Mouse (Mus musculus) neural tube, embryonic 13.5 days (tissue): ENCODE measurements around the gene Narfl. TPM values are rescaled to one million over a fixed set of nuclear protein-coding genes. Genes with fewer than 3 reads are reported as not detected.
"Not testable (repeated sequence)": the region's sequence is repeated elsewhere in the genome, so short reads cannot be mapped to it uniquely, and the experiment has no call there.

Experiments used
- ATAC-seq: fragments of 200-750 bp; cut with Nextera tagmentation; 2 replicates; pipeline ENCODE4 v1.8.0; 2017; ENCODE audit warnings: low read depth, mild to moderate bottlenecking, moderate TSS enrichment, moderate library complexity
- H3K27ac ChIP-seq: fragments of 300-500 bp; sonication (generic); replicated peaks from 2 replicates; pipeline ENCODE4 v1.5.1; 2015; ENCODE audit warnings: moderate library complexity, mild to moderate bottlenecking, inconsistent platforms
- H3K27me3 ChIP-seq: fragments of 300-500 bp; sonication (generic); 2 replicates; pipeline ENCODE4 v1.6.1; 2015; ENCODE audit warnings: mild to moderate bottlenecking, inconsistent platforms
- H3K36me3 ChIP-seq: fragments of 300-500 bp; sonication (generic); 2 replicates; pipeline ENCODE4 v1.6.1; 2015; ENCODE audit warnings: mild to moderate bottlenecking, inconsistent platforms
- H3K4me1 ChIP-seq: fragments of 300-500 bp; sonication (generic); replicated peaks from 2 replicates; pipeline ENCODE4 v1.6.1; 2015; ENCODE audit warnings: inconsistent platforms
- H3K4me2 ChIP-seq: fragments of 300-500 bp; sonication (generic); 2 replicates; pipeline ENCODE4 v1.6.1; 2015; ENCODE audit warnings: inconsistent platforms, mild to moderate bottlenecking, moderate library complexity
- H3K4me3 ChIP-seq: fragments of 300-500 bp; sonication (generic); 2 replicates; pipeline ENCODE4 v1.5.1; 2015; ENCODE audit warnings: mild to moderate bottlenecking, inconsistent platforms
- H3K9ac ChIP-seq: fragments of 300-500 bp; sonication (generic); 2 replicates; pipeline ENCODE4 v1.6.1; 2015; ENCODE audit warnings: moderate library complexity, mild to moderate bottlenecking, inconsistent platforms
- H3K9me3 ChIP-seq: fragments of 300-500 bp; sonication (generic); 2 replicates; pipeline ENCODE4 v1.6.1; 2016; ENCODE audit warnings: inconsistent platforms
- WGBS: fragments of 180-500 bp; shearing (Covaris S2); methylation state at CpG from one replicate; pipeline ENCODE4 v1.1.7; 2015; 5-methylcytosine and 5-hydroxymethylcytosine counted together
- polyA plus RNA-seq: library from polyadenylated mRNA; unstranded; fragments of >200 nt; fragmentation: Nextera tagmentation; extraction: Ambion mirVana; gene quantifications from 2 replicates; pipeline ENCODE4 v1.2.1, GENCODE M21; 2015

Narfl gene
- 26.4 and 26.6 TPM in 2 replicates for polyA plus RNA-seq

GRCm38 (mm10) chr17:25773549-25774120 lies at the start of gene Narfl:
Gene Narfl, plus strand, starts transcription at chr17:25773776.
- Histone ChIP-seq H3K4me1 (peaks cover 13% of the 10 kb centered on the region), H3K4me2 (peak within 1 kb of the TSS; percentile 88), H3K27me3 (peaks cover 12% of the 10 kb centered on the region), H3K9ac (peak within 1 kb of the TSS; percentile 88), H3K4me3 (peak within 1 kb of the TSS; percentile 80), H3K36me3 (peaks cover 5% of the 10 kb centered on the region), H3K9me3 (no peaks in the 10 kb centered on the region), H3K27ac (no peak within 1 kb of the TSS)
- ATAC-seq: peak; percentile 87
- WGBS: under 1% methylated on average over 37 of the region's 37 CpGs

GRCm38 (mm10) chr17:25723919-25724318 lies 49.7 kb upstream of the Narfl start:
- H3K27me3 ChIP-seq: no peaks in the 10 kb centered on the region
- no peak for ATAC-seq
- H3K27ac ChIP-seq: no peak overlapping the region
- 80% methylated on average over 7 of the region's 7 CpGs for WGBS
- H3K9me3 ChIP-seq: no peaks in the 10 kb centered on the region
- peaks cover 22% of the 10 kb centered on the region for H3K4me1 ChIP-seq
- H3K4me2 ChIP-seq: no peak overlapping the region
- H3K36me3 ChIP-seq: 0 out of 2 replicates have a peak, but pooled peaks cover 5% of the 10 kb centered on the region
- H3K4me3 ChIP-seq: no peak overlapping the region
- no peak overlapping the region for H3K9ac ChIP-seq

DNA sequence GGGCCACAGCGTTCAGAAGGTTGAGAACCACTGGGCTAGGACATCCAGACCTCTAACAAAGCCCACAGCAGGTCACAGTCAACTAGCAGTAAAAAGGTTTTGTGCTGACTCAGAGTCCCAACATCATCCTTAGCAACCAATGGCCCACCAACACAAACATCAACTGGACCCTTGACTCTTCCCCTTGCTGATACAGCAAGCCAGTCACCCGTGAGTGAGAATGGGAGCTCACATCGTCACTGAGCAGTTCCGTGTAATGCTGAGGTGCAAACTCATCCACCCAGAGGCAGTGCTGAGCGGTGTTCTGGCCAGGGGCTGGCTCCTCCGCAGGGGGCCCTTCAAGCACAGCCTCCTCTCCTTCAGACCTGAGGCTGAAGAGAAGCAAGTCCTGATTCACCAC lies 48.3 kb upstream of the Narfl start:
- no peak overlapping the region for H3K4me3 ChIP-seq
- H3K9ac ChIP-seq: no peak overlapping the region
- no peak for ATAC-seq
- no peaks in the 10 kb centered on the region for H3K9me3 ChIP-seq
- H3K4me2 ChIP-seq: no peak overlapping the region
- 77% methylated on average over 6 of the region's 6 CpGs for WGBS
- peaks cover 8% of the 10 kb centered on the region for H3K36me3 ChIP-seq
- H3K4me1 ChIP-seq: peaks cover 22% of the 10 kb centered on the region
- H3K27me3 ChIP-seq: no peaks in the 10 kb centered on the region
- no peak overlapping the region for H3K27ac ChIP-seq

DNA sequence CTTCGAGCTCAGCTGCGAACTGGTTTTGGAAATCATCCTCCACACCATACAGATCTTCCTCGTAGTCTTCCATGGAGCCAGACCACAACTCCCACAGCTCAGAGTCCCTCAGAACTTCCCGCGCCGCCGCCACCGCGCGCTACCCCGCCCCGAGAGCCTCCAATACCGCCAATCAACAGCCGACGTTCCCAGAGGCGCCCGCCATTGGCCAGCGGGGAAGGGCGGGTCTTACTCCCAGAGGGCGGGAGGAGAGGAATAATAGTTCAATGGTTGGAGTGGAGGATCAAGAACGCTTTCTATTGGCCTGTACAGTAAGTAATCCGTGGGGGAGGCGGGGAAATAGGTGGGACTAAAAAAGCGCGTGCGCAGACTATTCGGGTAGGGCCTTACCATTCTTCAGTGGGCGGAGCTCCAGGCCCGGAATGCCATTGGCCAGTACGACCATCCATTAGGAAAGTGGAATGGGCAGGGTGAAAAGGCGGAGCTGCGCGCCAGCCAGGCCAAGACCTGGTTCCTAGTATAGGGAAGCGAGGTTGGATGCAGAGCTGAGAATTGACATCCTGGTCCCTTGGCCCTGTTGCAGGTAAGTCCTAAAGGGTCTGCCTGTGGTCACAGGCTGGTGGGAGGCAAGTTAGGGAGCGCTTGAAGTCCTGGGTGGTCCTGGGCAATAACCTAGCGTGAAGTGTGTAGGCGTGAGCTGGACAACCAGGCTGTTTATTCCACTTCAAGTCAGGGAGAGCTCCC lies 46.1 kb upstream of the Narfl start, which contains the start of the genes Chtf18 and Rpusd1:
Gene Chtf18 (minus strand): TSS at position 155 of the 744 bp plus-strand sequence.
Gene Rpusd1 (plus strand): TSS at position 406 of the 744 bp plus-strand sequence.
- peak within 1 kb of the TSS; percentile 58 for H3K4me3 ChIP-seq
- peak within 1 kb of the TSS; percentile 88 for H3K4me2 ChIP-seq
- H3K27ac ChIP-seq: no peak within 1 kb of the TSS
- no peaks in the 10 kb centered on the region for H3K27me3 ChIP-seq
- peak; percentile 98 for ATAC-seq
- under 1% methylated on average over 37 of the region's 37 CpGs for WGBS
- peak within 1 kb of the TSS; percentile 87 for H3K9ac ChIP-seq
- no peaks in the 10 kb centered on the region for H3K9me3 ChIP-seq
- H3K36me3 ChIP-seq: peaks cover 13% of the 10 kb centered on the region
- H3K4me1 ChIP-seq: peaks cover 25% of the 10 kb centered on the region

DNA sequence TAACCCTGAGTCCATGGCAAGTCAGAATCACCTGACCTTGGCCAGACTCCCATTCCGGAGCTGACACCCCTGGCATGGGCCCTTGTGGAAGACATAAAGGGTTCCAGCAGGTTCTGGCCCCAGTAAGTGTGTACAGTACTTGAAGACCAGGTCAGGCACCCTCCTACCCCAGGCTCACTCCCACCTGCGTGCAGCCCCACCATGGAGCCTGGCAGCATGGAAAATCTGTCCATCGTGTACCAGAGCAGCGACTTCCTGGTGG lies 45.6 kb upstream of the Narfl start:
- Histone ChIP-seq H3K9ac (peak overlapping the region; percentile 87), H3K4me1 (peaks cover 25% of the 10 kb centered on the region), H3K27me3 (no peaks in the 10 kb centered on the region), H3K27ac (no peak overlapping the region), H3K4me2 (peak overlapping the region; percentile 88), H3K4me3 (peak overlapping the region; percentile 58), H3K36me3 (peaks cover 12% of the 10 kb centered on the region), H3K9me3 (no peaks in the 10 kb centered on the region)
- WGBS: 28% methylated on average over 4 of the region's 4 CpGs
- ATAC-seq: peak; percentile 4; the same call in 1 of the 2 replicates

DNA sequence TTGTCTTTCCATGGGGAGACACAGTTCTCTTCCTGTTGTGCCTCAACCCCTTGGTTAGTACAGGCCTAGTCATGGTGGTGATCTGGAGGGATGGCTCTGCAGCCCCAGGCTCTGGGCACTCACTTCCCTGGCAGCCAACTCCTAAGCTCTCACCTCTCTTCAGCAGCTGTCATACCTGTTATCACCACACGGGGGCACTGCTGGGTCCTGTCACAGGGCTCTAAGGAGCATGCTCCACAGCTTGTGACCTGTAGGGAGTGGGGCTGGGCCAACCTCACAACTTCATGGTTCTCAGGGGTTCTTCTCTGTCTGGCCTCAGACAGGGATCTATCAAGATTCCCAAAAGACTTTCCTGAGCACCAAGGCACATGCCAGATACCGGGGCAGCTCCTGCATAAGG lies 41.5 kb upstream of the Narfl start:
- Histone ChIP-seq H3K9ac (no peak overlapping the region), H3K27me3 (no peaks in the 10 kb centered on the region), H3K27ac (no peak overlapping the region), H3K4me2 (no peak overlapping the region), H3K9me3 (no peaks in the 10 kb centered on the region), H3K36me3 (peaks cover 12% of the 10 kb centered on the region), H3K4me3 (no peak overlapping the region), H3K4me1 (peaks cover 14% of the 10 kb centered on the region)
- no peak for ATAC-seq
- 14% methylated on average over 2 of the region's 2 CpGs for WGBS

GRCm38 (mm10) chr17:25735246-25735645 lies 38.3 kb upstream of the Narfl start:
- Histone ChIP-seq H3K4me2 (no peak overlapping the region), H3K9ac (no peak overlapping the region), H3K9me3 (no peaks in the 10 kb centered on the region), H3K27ac (no peak overlapping the region), H3K27me3 (no peaks in the 10 kb centered on the region), H3K4me3 (no peak overlapping the region), H3K36me3 (peaks cover 10% of the 10 kb centered on the region), H3K4me1 (0 out of 2 replicates have a peak, but pooled peaks cover 3% of the 10 kb centered on the region)
- 86% methylated on average over 5 of the region's 5 CpGs for WGBS
- ATAC-seq: no peak

DNA sequence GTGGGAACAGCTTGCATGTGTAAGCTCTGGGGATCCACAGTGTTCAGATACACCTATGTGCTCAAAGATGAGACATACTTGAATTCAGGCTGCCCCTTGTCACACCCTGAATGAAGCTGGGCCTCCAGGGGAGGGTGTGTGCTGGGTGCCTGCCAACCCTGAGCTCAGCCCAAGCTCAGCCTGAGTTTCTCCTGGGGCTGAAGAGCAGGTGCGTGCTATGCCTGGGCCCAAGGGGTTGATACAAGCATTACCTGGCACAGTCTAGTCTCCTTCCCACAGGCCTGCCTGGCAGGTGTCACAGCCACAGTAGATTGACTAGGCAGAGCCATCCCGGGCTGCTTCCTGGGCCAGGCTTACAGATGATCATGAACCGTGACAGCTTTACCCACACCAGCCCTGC lies 37.8 kb upstream of the Narfl start, which contains the start of gene Mslnl:
Gene Mslnl (plus strand): TSS at position 298 of the 400 bp plus-strand sequence.
- H3K4me1 ChIP-seq: 0 out of 2 replicates have a peak, but pooled peaks cover 3% of the 10 kb centered on the region
- no peaks in the 10 kb centered on the region for H3K9me3 ChIP-seq
- no peak within 1 kb of the TSS for H3K4me3 ChIP-seq
- H3K4me2 ChIP-seq: no peak within 1 kb of the TSS
- no peak for ATAC-seq
- H3K36me3 ChIP-seq: peaks cover 5% of the 10 kb centered on the region
- 84% methylated on average over 3 of the region's 3 CpGs for WGBS
- H3K9ac ChIP-seq: no peak within 1 kb of the TSS
- H3K27me3 ChIP-seq: no peaks in the 10 kb centered on the region
- no peak within 1 kb of the TSS for H3K27ac ChIP-seq

- no peaks in the 10 kb centered on the region for H3K9me3 ChIP-seq
- H3K4me1 ChIP-seq: no peaks in the 10 kb centered on the region
- H3K27ac ChIP-seq: no peak overlapping the region
- ATAC-seq: no peak
- no peak overlapping the region for H3K4me2 ChIP-seq
- H3K9ac ChIP-seq: no peak overlapping the region
- 88% methylated on average over 7 of the region's 7 CpGs for WGBS
- H3K36me3 ChIP-seq: no peaks in the 10 kb centered on the region
- no peaks in the 10 kb centered on the region for H3K27me3 ChIP-seq
- no peak overlapping the region for H3K4me3 ChIP-seq
Measured at GRCm38 (mm10) chr17:25738861-25739260, 34.7 kb upstream of the Narfl start.

GRCm38 (mm10) chr17:25741471-25741870 lies 32.1 kb upstream of the Narfl start:
- not testable (repeated sequence) for ATAC-seq, H3K4me1 ChIP-seq, H3K9me3 ChIP-seq, H3K4me2 ChIP-seq, H3K9ac ChIP-seq, H3K4me3 ChIP-seq, H3K27me3 ChIP-seq, H3K27ac ChIP-seq, H3K36me3 ChIP-seq
- WGBS: 74% methylated on average over 12 of the region's 12 CpGs

DNA sequence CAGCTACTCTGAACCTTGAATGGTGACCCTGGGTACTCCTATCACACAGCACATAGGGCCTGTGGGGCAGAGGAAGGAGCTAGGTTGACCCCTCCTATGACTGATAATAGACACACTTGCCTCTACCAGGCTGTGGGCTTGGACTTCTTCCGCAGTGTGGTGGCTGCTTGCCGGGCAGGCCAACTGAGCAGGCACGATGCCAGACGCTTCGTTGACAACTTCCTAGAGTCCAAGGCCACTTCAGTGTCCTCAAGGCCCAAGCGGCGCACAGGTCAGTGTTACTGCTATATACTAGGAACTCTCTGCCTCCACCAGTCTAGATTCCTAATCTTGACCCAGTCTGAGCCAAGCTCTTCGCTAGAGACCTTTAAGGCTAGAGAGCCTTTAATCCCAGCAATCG lies 29.7 kb upstream of the Narfl start:
- no peaks in the 10 kb centered on the region for H3K9me3 ChIP-seq
- WGBS: 95% methylated on average over 9 of the region's 9 CpGs
- no peaks in the 10 kb centered on the region for H3K4me1 ChIP-seq
- H3K9ac ChIP-seq: no peak overlapping the region
- no peaks in the 10 kb centered on the region for H3K36me3 ChIP-seq
- no peak overlapping the region for H3K4me3 ChIP-seq
- no peak overlapping the region for H3K4me2 ChIP-seq
- H3K27ac ChIP-seq: no peak overlapping the region
- H3K27me3 ChIP-seq: no peaks in the 10 kb centered on the region; the same call in 1 of the 2 replicates
- ATAC-seq: no peak

GRCm38 (mm10) chr17:25744311-25744710 lies 29.3 kb upstream of the Narfl start:
- Histone ChIP-seq H3K4me2 (no peak overlapping the region), H3K4me3 (no peak overlapping the region), H3K9ac (no peak overlapping the region), H3K27me3 (no peaks in the 10 kb centered on the region; the same call in 1 of the 2 replicates), H3K36me3 (no peaks in the 10 kb centered on the region), H3K9me3 (no peaks in the 10 kb centered on the region), H3K27ac (no peak overlapping the region), H3K4me1 (no peaks in the 10 kb centered on the region)
- WGBS: 85% methylated on average over 10 of the region's 10 CpGs
- no peak for ATAC-seq
